Mouse (Mus musculus) midbrain, embryonic 12.5 days (tissue): Measurements from ENCODE around the gene Tmem164. TPM values are rescaled to one million over a fixed set of nuclear protein-coding genes. Genes with fewer than 3 reads are reported as not detected.

Source experiments
- ATAC-seq: fragments of 200-750 bp; cut with Nextera tagmentation; 2 replicates; pipeline ENCODE4 v1.8.0; 2017; ENCODE audit warnings: low read depth, moderate TSS enrichment, moderate library complexity; ENCODE audit not compliant: low FRiP score
- H3K27ac ChIP-seq: fragments of 300-500 bp; sonication (generic); replicated peaks from 2 replicates; pipeline ENCODE4 v1.5.1; 2016; ENCODE audit warnings: mild to moderate bottlenecking
- H3K27me3 ChIP-seq: fragments of 300-500 bp; sonication (generic); 2 replicates; pipeline ENCODE4 v1.6.1; 2016; ENCODE audit warnings: mild to moderate bottlenecking
- H3K36me3 ChIP-seq: fragments of 300-500 bp; sonication (generic); 2 replicates; pipeline ENCODE4 v1.6.1; 2016
- H3K4me1 ChIP-seq: fragments of 300-500 bp; sonication (generic); 2 replicates; pipeline ENCODE4 v1.6.1; 2016
- H3K4me2 ChIP-seq: fragments of 300-500 bp; sonication (generic); replicated peaks from 2 replicates; pipeline ENCODE4 v1.6.1; 2016; ENCODE audit warnings: mild to moderate bottlenecking, moderate library complexity
- H3K4me3 ChIP-seq: fragments of 300-500 bp; sonication (generic); 2 replicates; pipeline ENCODE4 v1.5.1; 2016; ENCODE audit warnings: mild to moderate bottlenecking
- H3K9ac ChIP-seq: fragments of 300-500 bp; sonication (generic); replicated peaks from 2 replicates; pipeline ENCODE4 v1.6.1; 2016; ENCODE audit warnings: mild to moderate bottlenecking, moderate library complexity
- H3K9me3 ChIP-seq: fragments of 300-500 bp; sonication (generic); 2 replicates; pipeline ENCODE4 v1.6.1; 2016; ENCODE audit warnings: mild to moderate bottlenecking
- WGBS: fragments of 180-500 bp; shearing (Covaris S2); methylation state at CpG from one replicate; pipeline ENCODE4 v1.1.7; 2016; 5-methylcytosine and 5-hydroxymethylcytosine counted together
- polyA plus RNA-seq: library from polyadenylated mRNA; unstranded; fragments of >200 nt; fragmentation: Nextera tagmentation; extraction: Ambion mirVana; gene quantifications from 2 replicates; pipeline ENCODE4 v1.2.1, GENCODE M21; 2016

The Tmem164 gene
- polyA plus RNA-seq, 1 experiment from 2014 or later = 47.3 TPM

DNA sequence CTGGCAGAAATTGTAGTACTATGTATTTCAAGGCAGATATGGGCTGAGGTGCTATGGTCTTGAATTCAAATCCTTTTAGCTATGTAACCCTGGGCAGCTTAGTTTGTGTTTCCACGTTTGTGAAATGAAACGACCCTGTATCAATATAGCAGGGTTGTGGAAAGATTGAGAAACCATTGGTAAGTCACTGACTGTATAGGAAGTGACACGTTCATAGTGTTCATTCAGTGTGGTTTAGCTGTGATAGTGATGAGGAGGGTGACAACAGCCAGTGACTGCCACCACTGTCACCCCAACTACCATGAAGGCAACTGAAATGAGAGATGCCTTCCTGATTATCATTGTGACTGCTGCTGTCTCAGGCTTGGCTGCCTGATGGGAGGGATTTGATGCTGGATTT lies 13.7 kb downstream of the Tmem164 start:
- H3K4me1 ChIP-seq = no peaks in the 10 kb centered on the region
- no peak for ATAC-seq
- peaks cover 47% of the 10 kb centered on the region for H3K27me3 ChIP-seq
- H3K9me3 ChIP-seq = no peaks in the 10 kb centered on the region
- H3K36me3 ChIP-seq = no peaks in the 10 kb centered on the region
- no peak overlapping the region for H3K4me3 ChIP-seq
- 73% methylated on average over 3 of the region's 3 CpGs for WGBS
- no peak overlapping the region for H3K4me2 ChIP-seq
- no peak overlapping the region for H3K27ac ChIP-seq
- H3K9ac ChIP-seq = no peak overlapping the region

GRCm38 (mm10) chrX:142696789-142697188 lies 15.6 kb downstream of the Tmem164 start:
- Histone ChIP-seq H3K4me2 (no peak overlapping the region), H3K27me3 (peaks cover 52% of the 10 kb centered on the region)

DNA sequence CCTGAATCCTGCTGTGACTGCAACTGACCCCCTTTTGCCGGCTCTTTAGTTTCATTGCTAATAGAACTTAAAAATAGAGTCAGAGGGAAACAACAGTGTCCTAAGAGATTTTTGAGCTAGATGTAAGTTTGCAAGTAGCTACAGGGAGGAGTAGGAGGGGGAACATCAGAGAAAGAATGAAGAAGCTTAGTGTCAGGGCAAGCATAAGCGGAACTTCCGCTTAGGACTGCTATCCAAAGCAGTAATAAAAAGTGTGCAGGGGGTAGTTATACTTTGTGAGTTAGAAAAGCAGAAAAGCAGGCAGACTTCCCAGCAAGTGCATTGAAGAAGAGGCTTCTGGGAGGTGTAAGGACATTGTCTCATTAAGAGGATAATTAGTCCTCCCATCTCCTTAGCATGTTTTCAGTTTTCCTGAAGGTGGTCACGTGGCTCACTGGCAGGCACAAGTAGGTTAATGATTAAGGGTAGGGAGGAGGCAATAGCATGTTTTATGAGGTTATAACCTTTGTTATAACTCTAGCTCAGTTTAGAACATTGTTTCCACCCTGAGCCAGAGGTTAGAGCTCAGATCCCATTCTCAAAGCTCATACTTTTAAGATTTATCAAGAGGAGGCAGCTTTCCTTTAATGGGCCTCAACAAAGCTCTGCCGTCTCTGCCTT lies 16.5 kb downstream of the Tmem164 start:
- no peak overlapping the region for H3K4me3 ChIP-seq
- ATAC-seq = no peak
- no peak overlapping the region for H3K9ac ChIP-seq
- no peak overlapping the region for H3K4me2 ChIP-seq
- H3K4me1 ChIP-seq = no peaks in the 10 kb centered on the region
- H3K9me3 ChIP-seq = no peaks in the 10 kb centered on the region
- H3K27me3 ChIP-seq = peaks cover 59% of the 10 kb centered on the region
- WGBS = 79% methylated on average over 5 of the region's 5 CpGs
- H3K36me3 ChIP-seq = no peaks in the 10 kb centered on the region
- no peak overlapping the region for H3K27ac ChIP-seq

More at GRCm38 (mm10) chrX:142696789-142697188, 15.6 kb downstream of the Tmem164 start:
- H3K9ac ChIP-seq = no peak overlapping the region
- H3K36me3 ChIP-seq = no peaks in the 10 kb centered on the region
- ATAC-seq = no peak
- H3K4me3 ChIP-seq = no peak overlapping the region
- no peak overlapping the region for H3K27ac ChIP-seq
- H3K9me3 ChIP-seq = no peaks in the 10 kb centered on the region
- WGBS = 82% methylated on average over 11 of the region's 11 CpGs
- H3K4me1 ChIP-seq = no peaks in the 10 kb centered on the region

DNA sequence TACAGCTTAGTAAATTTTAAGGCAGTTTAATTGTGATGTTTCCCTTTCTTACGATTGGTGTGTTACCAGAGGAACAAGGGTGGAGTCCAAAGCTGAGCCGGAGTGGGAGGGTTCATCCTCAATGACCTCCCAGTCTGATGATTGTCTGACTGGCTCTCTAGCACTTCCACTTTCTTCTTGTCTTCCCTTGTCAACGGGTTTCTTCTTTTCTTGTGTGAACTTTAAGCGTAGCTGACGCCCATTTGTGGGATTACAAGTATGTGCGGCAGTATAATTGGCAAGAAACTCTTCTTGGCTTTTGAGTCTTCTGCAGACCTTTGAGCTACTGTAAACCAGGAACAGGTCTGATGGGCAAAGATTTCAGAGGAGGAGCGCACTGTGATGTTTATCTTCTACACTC lies 17.0 kb downstream of the Tmem164 start:
- H3K4me1 ChIP-seq = no peaks in the 10 kb centered on the region
- no peak overlapping the region for H3K4me3 ChIP-seq
- no peaks in the 10 kb centered on the region for H3K9me3 ChIP-seq
- ATAC-seq = no peak
- H3K9ac ChIP-seq = no peak overlapping the region
- H3K27me3 ChIP-seq = peaks cover 59% of the 10 kb centered on the region
- no peak overlapping the region for H3K4me2 ChIP-seq
- H3K27ac ChIP-seq = no peak overlapping the region
- 90% methylated on average over 7 of the region's 7 CpGs for WGBS
- H3K36me3 ChIP-seq = no peaks in the 10 kb centered on the region

DNA sequence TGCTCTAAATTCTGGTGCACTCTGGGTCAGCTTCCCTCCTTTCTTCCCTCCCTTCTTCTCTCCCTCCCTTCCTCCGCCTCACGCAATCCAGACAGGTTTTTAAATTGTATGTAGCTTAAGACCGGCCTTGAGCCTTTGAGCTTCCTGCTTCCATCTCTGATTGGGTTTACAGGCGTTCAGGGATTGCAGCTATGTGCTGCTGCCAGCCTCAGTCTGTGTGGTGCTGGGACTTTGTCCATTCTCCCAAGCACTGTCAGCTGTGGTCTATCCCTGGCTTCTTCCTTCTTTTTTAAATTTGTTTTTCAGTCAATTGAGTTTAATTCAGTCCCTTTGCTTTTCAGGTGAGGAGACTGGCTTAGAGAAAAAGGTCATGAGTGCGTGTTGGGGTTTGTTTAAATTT lies 20.9 kb downstream of the Tmem164 start:
- Histone ChIP-seq H3K9me3 (no peaks in the 10 kb centered on the region), H3K9ac (no peak overlapping the region), H3K27ac (no peak overlapping the region), H3K4me1 (no peaks in the 10 kb centered on the region), H3K36me3 (no peaks in the 10 kb centered on the region), H3K27me3 (peaks cover 46% of the 10 kb centered on the region), H3K4me3 (no peak overlapping the region), H3K4me2 (no peak overlapping the region)
- 81% methylated on average over 5 of the region's 5 CpGs for WGBS
- no peak for ATAC-seq

GRCm38 (mm10) chrX:142702566-142702965 lies 21.4 kb downstream of the Tmem164 start:
- ATAC-seq = no peak
- Histone ChIP-seq H3K27ac (no peak overlapping the region), H3K9ac (no peak overlapping the region), H3K9me3 (no peaks in the 10 kb centered on the region), H3K27me3 (peaks cover 44% of the 10 kb centered on the region), H3K4me1 (no peaks in the 10 kb centered on the region), H3K36me3 (no peaks in the 10 kb centered on the region), H3K4me3 (no peak overlapping the region), H3K4me2 (no peak overlapping the region)
- WGBS = 81% methylated on average over 3 of the region's 3 CpGs

- Histone ChIP-seq H3K27ac (no peak overlapping the region), H3K36me3 (no peaks in the 10 kb centered on the region), H3K9ac (no peak overlapping the region), H3K4me3 (no peak overlapping the region), H3K27me3 (peaks cover 33% of the 10 kb centered on the region), H3K9me3 (no peaks in the 10 kb centered on the region), H3K4me2 (no peak overlapping the region), H3K4me1 (no peaks in the 10 kb centered on the region)
- WGBS = 78% methylated on average over 3 of the region's 3 CpGs
- no peak for ATAC-seq
Measured at GRCm38 (mm10) chrX:142703953-142704352, 22.7 kb downstream of the Tmem164 start.

- Histone ChIP-seq H3K4me2 (no peak overlapping the region), H3K4me3 (no peak overlapping the region), H3K27ac (no peak overlapping the region), H3K9ac (no peak overlapping the region), H3K27me3 (peaks cover 17% of the 10 kb centered on the region; the same call in 1 of the 2 replicates), H3K36me3 (no peaks in the 10 kb centered on the region), H3K9me3 (no peaks in the 10 kb centered on the region), H3K4me1 (no peaks in the 10 kb centered on the region)
- no peak for ATAC-seq
Measured at GRCm38 (mm10) chrX:142708257-142708656, 27.1 kb downstream of the Tmem164 start.

- H3K4me2 ChIP-seq = no peak overlapping the region
- WGBS = 84% methylated on average over 3 of the region's 3 CpGs
- no peaks in the 10 kb centered on the region for H3K4me1 ChIP-seq
- H3K36me3 ChIP-seq = no peaks in the 10 kb centered on the region
- no peaks in the 10 kb centered on the region for H3K9me3 ChIP-seq
- no peaks in the 10 kb centered on the region; the same call in 1 of the 2 replicates for H3K27me3 ChIP-seq
- ATAC-seq = no peak
- no peak overlapping the region for H3K4me3 ChIP-seq
- H3K27ac ChIP-seq = no peak overlapping the region
- no peak overlapping the region for H3K9ac ChIP-seq
Measured at GRCm38 (mm10) chrX:142716014-142716413, 34.8 kb downstream of the Tmem164 start.

GRCm38 (mm10) chrX:142717958-142718478 lies 36.8 kb downstream of the Tmem164 start:
- H3K9ac ChIP-seq = no peak overlapping the region
- WGBS = 89% methylated on average over 9 of the region's 9 CpGs
- H3K36me3 ChIP-seq = no peaks in the 10 kb centered on the region
- no peaks in the 10 kb centered on the region for H3K9me3 ChIP-seq
- H3K4me2 ChIP-seq = no peak overlapping the region
- no peak for ATAC-seq
- H3K27ac ChIP-seq = no peak overlapping the region
- peaks cover 4% of the 10 kb centered on the region; the same call in 1 of the 2 replicates for H3K27me3 ChIP-seq
- no peak overlapping the region for H3K4me3 ChIP-seq
- H3K4me1 ChIP-seq = no peaks in the 10 kb centered on the region

GRCm38 (mm10) chrX:142718759-142719158 lies 37.6 kb downstream of the Tmem164 start:
- no peak overlapping the region for H3K9ac ChIP-seq
- H3K36me3 ChIP-seq = no peaks in the 10 kb centered on the region
- no peaks in the 10 kb centered on the region for H3K4me1 ChIP-seq
- no peaks in the 10 kb centered on the region for H3K9me3 ChIP-seq
- no peak overlapping the region for H3K4me2 ChIP-seq
- no peak overlapping the region for H3K27ac ChIP-seq
- peaks cover 4% of the 10 kb centered on the region; the same call in 1 of the 2 replicates for H3K27me3 ChIP-seq
- WGBS = 90% methylated on average over 4 of the region's 4 CpGs
- no peak overlapping the region for H3K4me3 ChIP-seq
- ATAC-seq = no peak

GRCm38 (mm10) chrX:142721897-142722296 lies 40.7 kb downstream of the Tmem164 start:
- H3K4me2 ChIP-seq = no peak overlapping the region
- H3K36me3 ChIP-seq = no peaks in the 10 kb centered on the region
- 88% methylated on average over 3 of the region's 3 CpGs for WGBS

More at GRCm38 (mm10) chrX:142721897-142722296, 40.7 kb downstream of the Tmem164 start:
- no peak overlapping the region for H3K9ac ChIP-seq
- peaks cover 5% of the 10 kb centered on the region; the same call in 1 of the 2 replicates for H3K27me3 ChIP-seq
- H3K9me3 ChIP-seq = no peaks in the 10 kb centered on the region
- H3K27ac ChIP-seq = no peak overlapping the region
- H3K4me3 ChIP-seq = no peak overlapping the region
- ATAC-seq = no peak
- peaks cover 5% of the 10 kb centered on the region; the same call in 1 of the 2 replicates for H3K4me1 ChIP-seq
